Mouse (Mus musculus) left cerebral cortex, adult 11 months (tissue): ENCODE measurements at regions not wholly inside any gene's neighbourhood (a gene's known extent, or its start where the extent isn't known, plus 50 kb on each side); places are given as distances from the start of the nearest gene placed in this dataset.

Experiments used
- DNase-seq: peaks from one replicate; pipeline ENCODE4 v3.0.0; 2022; ENCODE audit warnings: low spot score

GRCm38 (mm10) chr17:84027275-84027674 lies 160.5 kb downstream of the Zfp36l2 start:
- no peak for DNase-seq

DNA sequence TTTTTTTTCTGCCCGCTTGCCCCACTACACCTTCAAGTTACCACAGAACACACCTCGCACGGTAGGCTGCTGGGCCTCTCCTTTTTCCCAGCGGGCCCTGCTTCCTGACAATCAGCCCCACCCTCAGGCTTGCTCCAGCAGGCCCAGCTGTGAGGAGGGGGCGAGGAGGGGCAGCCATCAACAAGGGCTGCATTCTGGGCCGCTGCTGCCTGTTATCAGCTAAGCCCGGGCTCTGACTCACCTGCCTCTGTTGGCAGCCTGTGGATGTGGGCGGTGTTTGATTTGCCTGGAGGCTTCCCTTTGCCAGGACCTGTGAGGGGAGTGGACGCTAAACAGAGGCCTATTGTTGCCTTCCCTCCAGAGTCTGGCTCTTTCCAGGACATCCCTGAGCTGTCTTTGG lies 161.6 kb downstream of the Zfp36l2 start:
- DNase-seq, result no peak

DNA sequence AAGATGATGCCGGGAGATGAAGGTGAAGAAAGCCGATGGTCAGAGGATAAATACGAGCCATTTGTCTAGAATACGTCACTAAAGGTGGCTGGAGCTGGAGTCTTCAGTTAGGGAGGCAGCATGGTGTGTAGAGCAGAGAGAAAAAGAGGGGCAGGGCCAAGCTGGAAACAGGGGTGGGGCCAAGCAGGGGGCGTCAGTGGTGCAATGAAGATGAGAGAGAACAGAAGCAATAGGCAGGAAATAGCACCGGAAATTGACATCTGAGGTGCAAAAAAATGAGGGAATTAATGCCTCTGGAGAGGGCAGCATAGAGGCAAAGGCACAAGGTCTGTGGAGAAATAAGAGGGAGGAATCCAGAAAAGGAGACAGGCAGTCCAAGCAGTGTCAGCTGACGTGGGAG lies 165.4 kb downstream of the Zfp36l2 start:
- DNase-seq, result no peak

DNA sequence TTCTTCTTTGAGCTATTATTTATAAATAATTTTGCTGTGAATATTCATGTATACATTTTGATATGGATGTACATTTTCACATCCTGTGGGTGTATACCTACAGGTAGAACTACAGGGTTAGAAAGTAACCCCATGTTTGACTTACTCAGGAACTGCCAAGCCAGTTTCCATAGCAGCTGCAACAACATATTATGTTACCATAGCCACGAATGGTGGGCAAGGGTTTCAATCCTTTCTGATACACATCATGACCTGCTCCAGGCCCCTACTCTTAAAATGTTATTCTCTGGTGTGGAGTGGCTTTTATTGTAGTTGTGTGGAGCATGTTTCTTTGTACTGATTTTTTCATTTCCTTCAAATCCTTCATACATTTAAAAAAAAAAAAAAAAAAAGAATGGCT lies 168.9 kb downstream of the Zfp36l2 start:
- DNase-seq, result no peak

GRCm38 (mm10) chr17:84017891-84018290 lies 169.9 kb downstream of the Zfp36l2 start:
- no peak for DNase-seq

GRCm38 (mm10) chr17:84014287-84015039 lies 166.7 kb upstream of the Haao start:
- DNase-seq, result no peak

- DNase-seq, result no peak
Observed at GRCm38 (mm10) chr17:84010492-84011060, 162.8 kb upstream of the Haao start.

- DNase-seq, result no peak
Observed at GRCm38 (mm10) chr17:84009966-84010365, 162.2 kb upstream of the Haao start.

GRCm38 (mm10) chr17:84009194-84009593 lies 161.4 kb upstream of the Haao start:
- peak; percentile 64 for DNase-seq

DNA sequence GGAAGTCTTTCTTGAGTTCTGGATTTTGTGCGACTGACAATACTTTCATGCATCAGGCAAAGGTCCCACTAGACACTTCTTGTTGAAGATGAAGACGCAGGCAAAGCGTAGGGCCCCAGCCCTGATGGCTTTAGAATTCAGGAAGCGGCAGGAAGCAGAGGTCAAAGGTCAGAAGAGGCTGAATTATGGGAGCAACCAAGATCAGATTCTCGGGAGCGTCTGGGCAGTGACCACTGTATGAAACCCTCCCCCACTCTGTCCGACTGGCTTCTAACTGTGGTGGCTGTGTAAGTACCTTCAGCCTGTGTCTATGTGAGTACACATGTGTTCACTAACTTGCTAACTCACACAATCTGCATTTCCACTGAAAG lies 160.9 kb upstream of the Haao start:
- no peak for DNase-seq

DNA sequence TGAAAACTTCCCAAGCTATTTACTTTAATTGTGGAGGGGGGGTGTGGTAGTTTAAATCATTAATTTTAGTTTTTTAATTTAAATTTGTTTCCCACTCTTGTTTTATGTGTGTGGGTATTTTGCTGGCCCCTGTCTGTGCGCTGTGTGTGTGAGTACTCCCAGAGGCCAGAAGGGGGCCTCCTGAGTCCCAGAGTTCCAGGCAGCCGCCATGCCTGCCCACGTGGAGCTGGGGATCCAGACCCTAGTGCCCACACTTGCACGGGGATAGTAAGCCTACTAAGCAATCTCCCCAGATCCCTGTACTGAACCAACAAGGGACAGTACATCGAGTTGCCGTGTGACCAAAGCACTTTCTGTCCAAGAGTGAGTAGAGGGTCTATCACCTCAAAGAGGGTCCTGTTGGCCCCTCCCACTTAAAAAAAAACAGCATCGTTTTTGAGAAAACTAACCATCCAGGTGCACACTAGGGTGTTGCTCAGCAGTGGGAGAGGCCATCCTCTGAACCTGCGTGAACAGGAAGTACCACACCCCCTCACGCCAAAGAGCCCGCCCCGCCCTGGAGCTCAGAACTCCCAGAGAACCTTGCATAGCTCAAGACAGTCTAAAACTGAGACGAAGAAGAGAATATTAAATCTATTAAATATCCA lies 160.4 kb upstream of the Haao start:
- no peak for DNase-seq

DNA sequence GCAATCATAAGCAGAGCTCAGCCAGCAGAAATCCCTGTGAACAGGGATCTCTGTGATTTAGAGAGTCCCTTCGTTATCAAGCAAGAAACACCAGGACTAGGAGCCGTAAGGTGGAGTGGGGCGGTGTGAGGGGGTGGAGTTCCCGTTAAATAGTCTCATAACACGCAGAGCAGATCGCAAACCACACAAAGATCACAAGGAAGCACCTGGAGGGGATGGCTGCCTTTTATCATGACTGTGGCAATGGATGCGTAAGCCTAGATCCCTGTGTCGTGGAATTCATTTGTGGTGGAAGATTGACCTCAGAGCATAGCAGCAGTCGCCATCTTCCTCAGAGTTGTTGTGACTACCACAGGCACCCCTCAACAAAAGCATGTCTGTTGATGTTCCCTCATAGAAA lies 159.0 kb upstream of the Haao start:
- no peak for DNase-seq

DNA sequence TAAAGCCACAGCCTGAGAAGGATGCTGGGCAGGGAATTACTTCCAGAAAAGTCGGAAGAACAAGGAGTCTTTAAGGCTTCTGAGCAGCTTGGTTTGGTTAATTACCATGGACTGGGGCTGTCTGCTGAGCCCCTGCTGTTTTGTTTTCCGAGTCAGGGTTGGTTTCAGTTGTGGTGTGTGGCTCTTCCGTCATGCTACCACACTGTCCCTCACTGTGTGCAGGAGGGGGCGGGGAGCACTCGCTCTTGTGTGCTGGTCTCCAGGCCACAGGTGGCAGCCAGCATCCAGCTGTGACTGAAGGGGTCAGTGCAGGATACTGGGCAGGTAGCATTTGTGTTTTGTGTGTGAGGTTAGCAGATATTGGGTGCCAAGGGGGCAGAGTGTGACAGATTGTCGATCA lies 156.5 kb upstream of the Haao start:
- no peak for DNase-seq

GRCm38 (mm10) chr17:84003489-84004234 lies 155.9 kb upstream of the Haao start:
- no peak for DNase-seq

DNA sequence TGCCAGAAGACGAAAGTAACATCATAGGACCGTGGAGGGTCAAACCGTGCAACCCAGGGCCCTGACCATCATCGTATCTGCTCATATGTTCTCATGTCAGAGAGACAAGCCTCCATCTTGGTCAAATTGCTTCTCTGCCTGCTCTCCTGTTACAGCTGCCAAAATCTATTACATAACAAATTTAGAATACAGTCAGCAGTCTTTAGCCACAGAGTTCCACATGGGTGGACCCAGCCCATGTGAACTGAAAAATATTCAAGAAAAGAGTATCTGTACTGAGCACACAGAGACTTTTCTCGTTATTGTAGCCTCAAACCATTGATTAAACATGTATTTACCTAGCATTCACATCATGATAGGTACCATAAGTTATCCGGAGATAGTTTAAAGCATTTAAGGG lies 155.2 kb upstream of the Haao start:
- DNase-seq, result no peak

DNA sequence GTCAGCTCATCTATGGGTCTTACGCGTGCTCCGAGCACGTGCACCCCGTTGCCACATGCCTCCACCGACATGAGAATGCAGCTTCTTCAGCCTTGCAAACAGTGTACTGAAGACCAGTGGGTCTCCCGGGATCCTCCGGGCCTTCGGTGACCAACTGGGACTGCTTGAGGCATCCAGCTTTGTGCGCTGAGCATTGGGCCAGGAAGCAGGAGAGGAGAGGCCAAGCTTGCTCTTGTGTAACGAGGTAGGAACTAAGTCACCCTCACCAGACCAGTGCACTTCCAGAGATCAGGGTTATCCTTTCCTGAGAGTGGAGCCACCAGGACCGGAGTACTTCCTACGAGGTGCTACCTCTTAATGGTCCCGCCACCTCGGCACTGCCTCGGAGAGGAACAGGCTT lies 154.6 kb upstream of the Haao start:
- DNase-seq, result no peak

DNA sequence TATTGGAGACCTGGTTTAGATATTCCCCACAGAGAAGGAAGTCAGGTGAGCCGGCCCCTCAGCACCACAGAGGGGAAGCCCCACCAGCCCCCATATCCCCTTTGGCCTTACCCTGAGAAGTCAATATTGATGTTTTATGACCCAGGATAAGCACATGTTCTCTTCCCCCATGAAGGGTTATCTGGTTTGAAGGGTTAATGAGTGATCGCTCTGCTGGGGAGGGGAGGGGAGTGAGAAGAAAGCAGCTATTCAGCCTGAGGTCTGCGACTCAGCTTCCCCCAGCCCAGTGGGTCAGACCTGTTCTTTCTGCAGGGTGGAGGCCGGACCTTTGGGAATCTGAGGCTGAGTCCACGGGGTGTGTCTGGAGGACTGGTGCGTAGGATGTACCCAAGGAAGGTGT lies 152.4 kb upstream of the Haao start:
- DNase-seq, result no peak

- DNase-seq, result no peak
Observed at GRCm38 (mm10) chr17:83998972-83999545, 151.3 kb upstream of the Haao start.

- no peak for DNase-seq
Observed at GRCm38 (mm10) chr17:83998341-83998740, 150.6 kb upstream of the Haao start.

- peak; percentile 36 for DNase-seq
Observed at GRCm38 (mm10) chr17:83997778-83998177, 150.0 kb upstream of the Haao start.

- DNase-seq, result no peak
Observed at GRCm38 (mm10) chr17:83993028-83993427, 145.3 kb upstream of the Haao start.
